Mouse (Mus musculus): ENCODE results near the gene Plod3.

Plod3 gene

DNA sequence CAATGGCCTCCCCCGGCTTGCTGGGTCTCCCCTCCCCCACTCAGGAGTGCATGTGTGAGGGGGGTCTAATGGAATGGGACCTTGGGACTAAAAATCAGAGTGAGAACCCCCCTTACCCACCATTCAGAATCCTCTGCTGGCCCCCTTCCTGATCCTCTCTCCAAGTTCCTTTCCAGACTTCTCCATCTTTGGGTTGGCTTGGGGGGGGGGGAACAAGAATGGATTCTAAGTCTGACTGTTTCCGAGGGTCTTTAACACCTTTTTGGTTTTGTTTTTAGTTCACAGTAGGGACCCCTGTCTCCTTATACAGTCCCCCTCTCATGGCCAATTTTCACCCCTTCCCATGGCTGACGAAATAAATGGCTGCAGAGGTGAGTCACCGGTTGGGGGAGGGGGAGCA is 39.3 kb downstream of the Plod3 start, which contains the start of gene Vgf:
Gene Vgf (plus strand): TSS at position 301 of the 400 bp plus-strand sequence.
- DNase-seq, result no peak

GRCm38 (mm10) chr5:137028561-137029272 is 41.9 kb downstream of the Plod3 start:
- DNase-seq, result no peak

- DNase-seq, result no peak
Observed at GRCm38 (mm10) chr5:137029273-137029585, 42.4 kb downstream of the Plod3 start.

GRCm38 (mm10) chr5:137029643-137030415 is 43.0 kb downstream of the Plod3 start:
- DNase-seq, result peak; percentile 95

GRCm38 (mm10) chr5:137030416-137030810 is 43.6 kb downstream of the Plod3 start:
- peak; percentile 60 for DNase-seq

- DNase-seq, result no peak
Observed at GRCm38 (mm10) chr5:137031076-137032032, 44.5 kb downstream of the Plod3 start.

DNA sequence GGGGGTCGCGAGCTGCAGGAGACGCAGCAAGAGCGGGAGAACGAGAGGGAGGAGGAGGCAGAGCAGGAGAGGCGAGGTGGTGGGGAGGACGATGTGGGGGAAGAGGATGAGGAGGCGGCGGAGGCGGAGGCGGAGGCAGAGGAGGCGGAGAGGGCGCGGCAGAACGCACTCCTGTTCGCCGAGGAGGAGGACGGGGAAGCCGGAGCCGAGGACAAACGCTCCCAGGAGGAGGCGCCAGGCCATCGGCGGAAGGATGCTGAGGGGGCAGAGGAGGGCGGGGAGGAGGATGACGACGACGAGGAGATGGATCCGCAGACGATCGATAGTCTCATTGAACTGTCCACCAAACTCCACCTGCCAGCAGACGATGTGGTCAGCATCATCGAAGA is 45.2 kb downstream of the Plod3 start:
- DNase-seq, result peak; percentile 58

DNA sequence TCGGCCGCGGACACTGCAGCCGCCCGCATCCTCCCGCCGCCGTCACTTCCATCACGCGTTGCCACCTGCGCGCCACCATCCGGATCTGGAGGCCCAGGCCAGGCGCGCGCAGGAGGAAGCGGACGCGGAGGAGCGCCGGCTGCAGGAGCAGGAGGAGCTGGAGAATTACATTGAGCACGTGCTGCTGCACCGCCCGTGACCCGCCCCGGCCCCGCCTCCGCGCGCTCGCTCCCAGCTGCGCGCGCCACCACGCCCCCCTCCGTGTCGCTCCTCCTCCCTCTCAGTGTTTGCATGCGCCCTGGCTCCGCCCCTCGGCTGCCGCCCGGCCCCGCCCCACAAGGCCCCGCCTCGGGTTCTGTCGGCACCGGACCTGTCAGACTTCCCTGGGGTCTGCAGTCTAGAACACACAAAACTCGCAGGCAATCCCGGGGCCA is 45.8 kb downstream of the Plod3 start:
- peak; percentile 81 for DNase-seq

GRCm38 (mm10) chr5:137036211-137036610 is 49.4 kb downstream of the Plod3 start:
- DNase-seq, result no peak

GRCm38 (mm10) chr5:137039453-137039852 is 52.6 kb downstream of the Plod3 start:
- DNase-seq, result no peak

- no peak for DNase-seq
Observed at GRCm38 (mm10) chr5:137041442-137041841, 54.6 kb downstream of the Plod3 start.

GRCm38 (mm10) chr5:137043997-137044396 is 57.2 kb downstream of the Plod3 start:
- no peak for DNase-seq

- DNase-seq, result peak; percentile 98
Observed at GRCm38 (mm10) chr5:137045402-137046323, 58.8 kb downstream of the Plod3 start, which contains the start of gene Ap1s1. Ap1s1 (minus strand) TSS chr5:137046135.
